Mouse (Mus musculus) MEL (cell line): ENCODE data around the gene Prrxl1. TPM values are rescaled to one million over a fixed set of nuclear protein-coding genes. Genes with fewer than 3 reads are reported as not detected.

Experiments used
- DNase-seq: peaks from one replicate; pipeline ENCODE4 v3.0.0; 2011; ENCODE audit warnings: low read depth, low spot score
- H3K27ac ChIP-seq: 2 replicates; pipeline ENCODE4 v1.5.1; 2012; ENCODE audit warnings: low read depth, mild to moderate bottlenecking, control low read depth, low read length, moderate library complexity; ENCODE audit not compliant: control insufficient read depth
- H3K27me3 ChIP-seq, 2 experiments: fragments of 150-350 bp in 1 of 2; sonication (generic) in 1 of 2; 2 replicates each; pipeline ENCODE4 v1.6.1; 2012; ENCODE audit warnings: low read length in 2 of 2, mild to moderate bottlenecking in 2 of 2, improper control_type of control experiment in 1 of 2, moderate library complexity in 1 of 2; ENCODE audit not compliant: insufficient read depth in 2 of 2, control insufficient read depth in 1 of 2
- H3K36me3 ChIP-seq, 2 experiments: 2 replicates each; pipeline ENCODE4 v1.6.1; 2012 to 2014; ENCODE audit warnings: low read length in 2 of 2, improper control_type of control experiment in 1 of 2, inconsistent platforms in 1 of 2, mild to moderate bottlenecking in 1 of 2; ENCODE audit not compliant: insufficient read depth in 2 of 2, control insufficient read depth in 1 of 2
- H3K4me1 ChIP-seq, 2 experiments: fragments of 150-350 bp in 1 of 2; sonication (generic) in 1 of 2; 2 replicates each; pipeline ENCODE4 v1.6.1; 2012; ENCODE audit warnings: low read length in 2 of 2, improper control_type of control experiment in 1 of 2, mild to moderate bottlenecking in 1 of 2; ENCODE audit not compliant: insufficient read depth in 2 of 2, control insufficient read depth in 1 of 2
- H3K4me3 ChIP-seq, 2 experiments: fragments of 150-350 bp in 1 of 2; sonication (generic) in 1 of 2; 2 replicates each; pipeline ENCODE4 v1.5.1; 2012; ENCODE audit warnings: low read depth in 2 of 2, low read length in 2 of 2, mild to moderate bottlenecking in 2 of 2, moderate library complexity in 2 of 2, control low read depth in 1 of 2, improper control_type of control experiment in 1 of 2; ENCODE audit not compliant: control insufficient read depth in 1 of 2, insufficient read depth in 1 of 2
- H3K79me2 ChIP-seq: 2 replicates; pipeline ENCODE4 v1.6.1; 2012; ENCODE audit warnings: mild to moderate bottlenecking, low read length, moderate library complexity; ENCODE audit not compliant: control insufficient read depth, poor library complexity, insufficient read depth
- H3K9ac ChIP-seq: 2 replicates; pipeline ENCODE4 v1.6.1; 2012; ENCODE audit warnings: low read depth, mild to moderate bottlenecking, control low read depth, low read length, moderate library complexity; ENCODE audit not compliant: control insufficient read depth, poor library complexity, severe bottlenecking
- H3K9me3 ChIP-seq: fragments of 150-350 bp; sonication (generic); replicated peaks from 2 replicates; pipeline ENCODE4 v1.6.1; 2012; ENCODE audit warnings: mild to moderate bottlenecking, low read length, improper control_type of control experiment, moderate library complexity; ENCODE audit not compliant: insufficient read depth
- BHLHE40 ChIP-seq: IDR thresholded peaks from 2 replicates; pipeline ENCODE4 v1.6.1; 2012; ENCODE audit warnings: low read depth, mild to moderate bottlenecking, inconsistent platforms, low read length, improper control_type of control experiment, borderline replicate concordance
- CHD1 ChIP-seq: IDR thresholded peaks from 2 replicates; pipeline ENCODE4 v1.6.1; 2012; ENCODE audit warnings: low read depth, mild to moderate bottlenecking, inconsistent platforms, low read length, improper control_type of control experiment
- CHD2 ChIP-seq: IDR thresholded peaks from 2 replicates; pipeline ENCODE4 v1.6.1; 2011; ENCODE audit warnings: low read length, improper control_type of control experiment
- CTCF ChIP-seq, 3 experiments: IDR thresholded peaks in 2 of 3; conservative IDR thresholded peaks in 1 of 3; 2 replicates each; pipeline ENCODE4 v1.5.1; 2011 to 2012; ENCODE audit warnings: low read length in 3 of 3, low read depth in 2 of 3, mild to moderate bottlenecking in 2 of 3, improper control_type of control experiment in 1 of 3, inconsistent platforms in 1 of 3, mixed read lengths in 1 of 3, moderate library complexity in 1 of 3; ENCODE audit not compliant: control insufficient read depth in 1 of 3, insufficient read depth in 1 of 3, poor library complexity in 1 of 3, severe bottlenecking in 1 of 3
- E2F4 ChIP-seq: IDR thresholded peaks from 2 replicates; pipeline ENCODE4 v1.6.1; 2011; ENCODE audit warnings: low read depth, low read length, improper control_type of control experiment, borderline replicate concordance
- ETS1 ChIP-seq: IDR thresholded peaks from 2 replicates; pipeline ENCODE4 v1.6.1; 2012; ENCODE audit warnings: low read depth, mild to moderate bottlenecking, inconsistent platforms, low read length, improper control_type of control experiment, moderate library complexity
- JUND ChIP-seq: IDR thresholded peaks from 2 replicates; pipeline ENCODE4 v1.6.1; 2011; ENCODE audit warnings: low read depth, mild to moderate bottlenecking, improper control_type of control experiment, low read length
- KAT2A ChIP-seq: conservative IDR thresholded peaks from 2 replicates; pipeline ENCODE4 v1.6.1; 2012; ENCODE audit warnings: low read depth, low read length, improper control_type of control experiment, inconsistent platforms
- MAFK ChIP-seq: IDR thresholded peaks from 2 replicates; pipeline ENCODE4 v1.6.1; 2011; ENCODE audit warnings: low read depth, mild to moderate bottlenecking, low read length, improper control_type of control experiment, borderline replicate concordance
- MAX ChIP-seq: IDR thresholded peaks from 2 replicates; pipeline ENCODE4 v1.6.1; 2011; ENCODE audit warnings: low read length, improper control_type of control experiment
- MAZ ChIP-seq: IDR thresholded peaks from 2 replicates; pipeline ENCODE4 v1.6.1; 2012; ENCODE audit warnings: low read depth, mild to moderate bottlenecking, inconsistent platforms, low read length, improper control_type of control experiment
- MXI1 ChIP-seq: IDR thresholded peaks from 2 replicates; pipeline ENCODE4 v1.6.1; 2011; ENCODE audit warnings: mild to moderate bottlenecking, low read depth, low read length, improper control_type of control experiment
- MYC ChIP-seq: IDR thresholded peaks from 2 replicates; pipeline ENCODE4 v1.6.1; 2011; ENCODE audit warnings: low read depth, mild to moderate bottlenecking, low read length, improper control_type of control experiment, moderate library complexity
- POLR2A ChIP-seq, 2 experiments: IDR thresholded peaks; 2 replicates each; pipeline ENCODE4 v1.6.1; 2011 to 2012; ENCODE audit warnings: low read length in 2 of 2, mild to moderate bottlenecking in 2 of 2, control low read depth in 1 of 2, improper control_type of control experiment in 1 of 2, low read depth in 1 of 2, moderate library complexity in 1 of 2; ENCODE audit not compliant: control insufficient read depth in 1 of 2, insufficient read depth in 1 of 2, poor library complexity in 1 of 2
- POLR2AphosphoS2 ChIP-seq: IDR thresholded peaks from 2 replicates; pipeline ENCODE4 v1.6.1; 2011; ENCODE audit warnings: low read length, improper control_type of control experiment
- POLR2AphosphoS5 ChIP-seq: IDR thresholded peaks from 2 replicates; pipeline ENCODE4 v1.6.1; 2012; ENCODE audit warnings: low read depth, borderline replicate concordance, mild to moderate bottlenecking, inconsistent platforms, low read length, moderate library complexity, mixed read lengths
- RAD21 ChIP-seq: IDR thresholded peaks from 2 replicates; pipeline ENCODE4 v1.6.1; 2011; ENCODE audit warnings: mild to moderate bottlenecking, low read depth, low read length, improper control_type of control experiment
- UBTF ChIP-seq: IDR thresholded peaks from 2 replicates; pipeline ENCODE4 v1.6.1; 2012; ENCODE audit warnings: low read depth, mild to moderate bottlenecking, inconsistent platforms, low read length, improper control_type of control experiment, moderate library complexity, borderline replicate concordance; ENCODE audit not compliant: insufficient read depth
- ZKSCAN1 ChIP-seq: IDR thresholded peaks from 2 replicates; pipeline ENCODE4 v1.6.1; 2012; ENCODE audit warnings: low read depth, mild to moderate bottlenecking, inconsistent platforms, low read length, improper control_type of control experiment, moderate library complexity
- ZNF384 ChIP-seq: IDR thresholded peaks from 2 replicates; pipeline ENCODE4 v1.6.1; 2012; ENCODE audit warnings: low read depth, mild to moderate bottlenecking, inconsistent platforms, low read length, improper control_type of control experiment
- polyA plus RNA-seq, 2 experiments: library from polyadenylated mRNA; stranded (reverse) in 1 of 2; unstranded in 1 of 2; fragments of >175 nt in 1 of 2; fragments of >200 nt in 1 of 2; gene quantifications; 2 replicates each; pipeline versions ENCODE4 v1.2.1 to v1.2.4; 2012; ENCODE audit warnings: low replicate concordance in 2 of 2, low read depth in 1 of 2; ENCODE audit not compliant: insufficient read length in 2 of 2, insufficient read depth in 1 of 2, missing spikeins in 1 of 2
- total RNA-seq: library from RNA; depleted of rRNA; stranded (reverse); fragments of 300-350 nt; gene quantifications from 2 replicates; pipeline ENCODE4 v1.2.3, GENCODE M21; 2012

Prrxl1 gene
- total and polyA plus RNA-seq, 3 experiments = not detected

- DNase-seq = no peak
- no peaks in the 10 kb centered on the region for H3K27me3 ChIP-seq
- no peak overlapping the region for H3K9ac ChIP-seq
- no peaks in the 10 kb centered on the region for H3K36me3 ChIP-seq
- no peaks in the 10 kb centered on the region for H3K9me3 ChIP-seq
- no peaks in the 10 kb centered on the region for H3K79me2 ChIP-seq
- TF ChIP-seq KAT2A (no peak), POLR2A (IDR thresholded peaks at IDR 0.05; ENCODE audit: control insufficient read depth in 1 of 2, insufficient read depth in 1 of 2, low read depth in 1 of 2, low read length in 2 of 2, poor library complexity in 1 of 2) (no peak), ETS1 (no peak), CTCF (IDR thresholded peaks at IDR 0.05 in 2 of 3, conservative IDR thresholded peaks at IDR 0.05 in 1 of 3; ENCODE audit: control insufficient read depth in 1 of 3, insufficient read depth in 1 of 3, low read depth in 2 of 3, low read length in 3 of 3, poor library complexity in 1 of 3, severe bottlenecking in 1 of 3) (no peak), MXI1 (no peak), E2F4 (no peak), RAD21 (no peak), JUND (no peak), CHD1 (no peak), MAFK (no peak), BHLHE40 (no peak), UBTF (no peak), MYC (no peak), MAX (no peak), POLR2AphosphoS5 (no peak), ZKSCAN1 (no peak), ZNF384 (no peak), MAZ (no peak), POLR2AphosphoS2 (no peak), CHD2 (no peak)
- no peaks in the 10 kb centered on the region for H3K4me1 ChIP-seq
- no peak overlapping the region for H3K27ac ChIP-seq
- H3K4me3 ChIP-seq = no peak overlapping the region
Observed at GRCm38 (mm10) chr14:32682536-32682935, 83.3 kb downstream of the Prrxl1 start.

- TF ChIP-seq POLR2AphosphoS5 = no peak
- Histone ChIP-seq H3K9ac (no peak overlapping the region), H3K36me3 (no peaks in the 10 kb centered on the region), H3K27ac (no peak overlapping the region), H3K79me2 (no peaks in the 10 kb centered on the region), H3K4me1 (no peaks in the 10 kb centered on the region), H3K27me3 (no peaks in the 10 kb centered on the region), H3K4me3 (no peak overlapping the region), H3K9me3 (no peaks in the 10 kb centered on the region)
- DNase-seq = no peak
Observed at GRCm38 (mm10) chr14:32683251-32683838, 84.1 kb downstream of the Prrxl1 start.
